Mouse (Mus musculus): Measurements from ENCODE around the gene Bhlhe40.

DNA sequence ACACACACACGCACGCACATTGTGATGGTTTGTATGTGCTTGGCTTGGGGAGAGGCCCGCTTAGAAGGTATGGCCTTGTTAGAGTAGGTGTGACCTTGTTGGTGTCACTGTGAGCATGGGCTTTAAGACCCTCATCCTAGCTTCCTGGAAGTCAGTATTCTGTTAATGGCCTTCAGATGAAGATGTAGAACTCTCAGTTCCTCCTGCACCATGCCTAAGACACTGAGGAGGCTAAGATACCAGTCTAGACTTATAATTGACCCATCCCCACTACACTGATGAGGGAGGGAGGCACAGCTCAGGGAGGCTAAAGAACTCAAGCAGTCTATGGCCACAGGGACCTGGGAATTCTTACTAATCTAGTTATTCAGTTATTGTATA lies 36.4 kb downstream of the Bhlhe40 start:
- TF ChIP-seq TAL1 (conservative IDR thresholded peaks at IDR 0.05; ENCODE audit: low read depth, low read length) (no peak), CTCF (IDR thresholded peaks at IDR 0.05; ENCODE audit: low read depth, low read length) (no peak), POLR2AphosphoS5 (IDR thresholded peaks at IDR 0.05; ENCODE audit: insufficient replicate concordance, low read depth, low read length) (no peak), GATA1 (IDR thresholded peaks at IDR 0.05; ENCODE audit: borderline replicate concordance, low read length) (no peak), GATA2 (IDR thresholded peaks at IDR 0.05; ENCODE audit: borderline replicate concordance, low read depth, low read length) (no peak)

Measured in G1E (cell line).